Mouse (Mus musculus) right cerebral cortex, adult 18-20 months (tissue): ENCODE data around the gene Rwdd2a.
A peak's percentile ranks its signal among the peaks of the same experiment; 100 is the strongest.
"Not testable (repeated sequence)": the region's sequence is repeated elsewhere in the genome, so short reads cannot be mapped to it uniquely, and the experiment has no call there.

Experiments
- DNase-seq: peaks from one replicate; pipeline ENCODE4 v3.0.0; 2022; ENCODE audit warnings: mixed read lengths

The Rwdd2a gene

GRCm38 (mm10) chr9:86592676-86593668 is 21.2 kb downstream of the Rwdd2a start:
- DNase-seq: peak; percentile 63

- not testable (repeated sequence) for DNase-seq
Observed at GRCm38 (mm10) chr9:86594357-86594767, 22.6 kb downstream of the Rwdd2a start.

- DNase-seq: not testable (repeated sequence)
Observed at GRCm38 (mm10) chr9:86596983-86597382, 25.2 kb downstream of the Rwdd2a start.

- DNase-seq: no peak
Observed at GRCm38 (mm10) chr9:86599723-86600303, 28.0 kb downstream of the Rwdd2a start.

GRCm38 (mm10) chr9:86605776-86606175 is 34.0 kb downstream of the Rwdd2a start:
- DNase-seq: no peak

GRCm38 (mm10) chr9:86612091-86612490 is 40.3 kb downstream of the Rwdd2a start:
- DNase-seq: no peak

- DNase-seq: no peak
Observed at GRCm38 (mm10) chr9:86615765-86616164, 44.0 kb downstream of the Rwdd2a start.

GRCm38 (mm10) chr9:86617837-86618492 is 46.2 kb downstream of the Rwdd2a start:
- DNase-seq: no peak

- no peak for DNase-seq
Observed at GRCm38 (mm10) chr9:86619341-86620139, 47.7 kb downstream of the Rwdd2a start.

- no peak for DNase-seq
Observed at GRCm38 (mm10) chr9:86622062-86622461, 50.3 kb downstream of the Rwdd2a start.

- no peak for DNase-seq
Observed at GRCm38 (mm10) chr9:86624039-86624438, 52.2 kb downstream of the Rwdd2a start.
